Mouse (Mus musculus): ENCODE measurements around the gene Trim29. TPM values are rescaled to one million over a fixed set of nuclear protein-coding genes. Genes with fewer than 3 reads are reported as not detected.

Trim29 gene
- polyA plus RNA-seq, 1 experiment from 2014 or later: not detected

Other genes starting within 250 kb of the Trim29 start
- gene Arhgef12, start 203.6 kb upstream of the Trim29 start, polyA plus RNA-seq (2015; fragmentation: Nextera tagmentation; extraction: Ambion mirVana): 15.8 and 20.5 TPM in 2 replicates
- gene Tmem136, start 194.3 kb upstream of the Trim29 start, polyA plus RNA-seq (2015; fragmentation: Nextera tagmentation; extraction: Ambion mirVana): 10.5 and 12.6 TPM in 2 replicates
- gene Pou2f3, start 100.5 kb upstream of the Trim29 start, polyA plus RNA-seq (2015; fragmentation: Nextera tagmentation; extraction: Ambion mirVana): not detected in 2 replicates
- 5.7 and 10.5 TPM in 2 replicates for gene Oaf, start 70.9 kb upstream of the Trim29 start, polyA plus RNA-seq (2015; fragmentation: Nextera tagmentation; extraction: Ambion mirVana)